Mouse (Mus musculus): ENCODE results near the gene Apex1.

- no peak for TF ChIP-seq EP300 (optimal IDR thresholded peaks at IDR 0.05)
- no peak for TF ChIP-seq CTCF (IDR thresholded peaks at IDR 0.05; ENCODE audit: low read depth)
Measured at GRCm38 (mm10) chr14:50936649-50937048, 11.9 kb downstream of the Apex1 start.

Data from stomach, postnatal 0 days (tissue).